ENCODE assay signal across 29 mouse cellular contexts in the genomic region with DNA sequence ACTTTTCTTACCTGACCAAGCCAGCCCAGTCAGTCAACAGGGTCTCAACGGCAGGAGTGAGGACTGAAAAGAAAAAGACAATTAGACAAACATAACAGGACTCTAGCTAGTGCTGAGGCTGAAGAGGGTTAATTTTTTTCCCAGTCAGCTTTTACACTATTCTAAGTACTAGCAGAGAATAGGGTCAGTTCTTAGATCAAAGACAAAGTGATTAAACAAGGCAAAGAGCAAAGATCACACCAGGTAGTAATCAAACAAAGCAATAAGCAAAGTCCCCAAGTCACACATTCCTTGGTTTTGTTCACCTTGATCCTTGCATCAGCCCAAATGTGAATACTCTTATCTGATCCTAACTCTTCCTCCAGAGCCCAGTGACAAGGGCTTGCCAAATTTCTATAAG.
DNase-seq lines count a peak whose midpoint lies in the region; ATAC-seq and TF ChIP-seq lines count a peak whose summit lies in the region.
"Had no signal": no experiment of that assay in that cellular context is flagged by ENCODE, and none has a peak within 500 bp of the region (broad histone marks: within the 10 kb centered on the region; RNA-seq: fewer than 3 reads in every experiment).

No protein-coding gene starts in this region.

- no peaks in the 10 kb centered on the region for H3K9me3 ChIP-seq in liver, embryonic 13.5 days (replicated peaks)
- no peaks in the 10 kb centered on the region for H3K9me3 ChIP-seq in liver, embryonic 16.5 days (replicated peaks; ENCODE audit: control insufficient read depth, low read length)
- no peaks in the 10 kb centered on the region for H3K9me3 ChIP-seq in midbrain, embryonic 16.5 days (replicated peaks; ENCODE audit: control insufficient read depth, low read length, poor library complexity, severe bottlenecking)
- H3K9me3 ChIP-seq in midbrain, embryonic 11.5 days (ENCODE audit: control insufficient read depth, low read length), result no peaks in the 10 kb centered on the region
- H3K9me3 ChIP-seq: embryonic facial prominence, embryonic 12.5 days; embryonic facial prominence, embryonic 15.5 days; G1E; heart, embryonic 12.5 days; heart, embryonic 15.5 days; hindbrain, embryonic 10.5 days; hindbrain, embryonic 13.5 days had no signal

- ATAC-seq in liver, embryonic 13.5 days (ENCODE audit: low read depth), result no peak
- peak; percentile 43; the same call in 1 of the 2 replicates for ATAC-seq in liver, embryonic 16.5 days (ENCODE audit: low read depth)
- ATAC-seq in midbrain, embryonic 16.5 days, result no peak
- ATAC-seq in midbrain, embryonic 11.5 days (ENCODE audit: low FRiP score), result no peak
- ATAC-seq: forebrain, embryonic 14.5 days; forebrain, postnatal 0 days; Patski had no signal

- TF ChIP-seq CTCF in liver, adult 2 months (IDR thresholded peaks at IDR 0.05; ENCODE audit: low read depth, low read length), result no peak

- no peaks in the 10 kb centered on the region for H3K79me2 ChIP-seq in liver, adult 2 months (ENCODE audit: control insufficient read depth, insufficient read depth, low read length)

- H3K4me2 ChIP-seq in liver, embryonic 13.5 days, result peak overlapping the region; percentile 37
- H3K4me2 ChIP-seq in liver, embryonic 16.5 days (ENCODE audit: low read depth, low read length), result 0 out of 2 replicates have a peak overlapping the region, but pooled peaks have one; percentile 8
- no peak overlapping the region for H3K4me2 ChIP-seq in midbrain, embryonic 16.5 days (ENCODE audit: low read length)
- H3K4me2 ChIP-seq in midbrain, embryonic 11.5 days, result no peak overlapping the region
- H3K4me2 ChIP-seq: embryonic facial prominence, embryonic 12.5 days; embryonic facial prominence, embryonic 15.5 days; heart, embryonic 12.5 days; heart, embryonic 15.5 days; hindbrain, embryonic 13.5 days had no signal

- TF ChIP-seq POLR2A in liver, adult 2 months (IDR thresholded peaks at IDR 0.05; ENCODE audit: extremely low read depth, insufficient read depth, low read length), result no peak

- H3K27ac ChIP-seq in liver, adult 2 months (replicated peaks; ENCODE audit: insufficient read depth, low read depth, low read length), result no peak overlapping the region; the same call in 1 of the 2 replicates
- H3K27ac ChIP-seq in liver, embryonic 13.5 days, result 0 out of 2 replicates have a peak overlapping the region, but pooled peaks have one; percentile 13
- no peak overlapping the region for H3K27ac ChIP-seq in liver, embryonic 16.5 days (ENCODE audit: low read length)
- no peak overlapping the region for H3K27ac ChIP-seq in midbrain, embryonic 16.5 days (ENCODE audit: low read length)
- H3K27ac ChIP-seq in midbrain, embryonic 11.5 days (ENCODE audit: low read depth, low read length), result no peak overlapping the region
- H3K27ac ChIP-seq: embryonic facial prominence, embryonic 12.5 days; embryonic facial prominence, embryonic 15.5 days; gastrocnemius, adult 2 months; heart, embryonic 15.5 days; hindbrain, embryonic 10.5 days; hindbrain, embryonic 13.5 days had no signal

- H3K4me3 ChIP-seq in liver, adult 2 months (ENCODE audit: insufficient read depth, low read depth, low read length), result 0 out of 2 replicates have a peak overlapping the region, but pooled peaks have one; percentile 16
- no peak overlapping the region for H3K4me3 ChIP-seq in liver, embryonic 13.5 days (replicated peaks)
- H3K4me3 ChIP-seq in liver, embryonic 16.5 days (ENCODE audit: low read depth, low read length), result no peak overlapping the region; the same call in 1 of the 2 replicates
- no peak overlapping the region for H3K4me3 ChIP-seq in midbrain, embryonic 16.5 days (ENCODE audit: low read depth, low read length)
- no peak overlapping the region for H3K4me3 ChIP-seq in midbrain, embryonic 11.5 days (ENCODE audit: low read depth, low read length)
- H3K4me3 ChIP-seq: embryonic facial prominence, embryonic 12.5 days; embryonic facial prominence, embryonic 15.5 days; gastrocnemius, adult 2 months; heart, embryonic 12.5 days; heart, embryonic 15.5 days; hindbrain, embryonic 10.5 days; hindbrain, embryonic 13.5 days had no signal

- peak; percentile 86 for DNase-seq in liver, adult 2 months (ENCODE audit: extremely low read depth, low read depth, low spot score)
- DNase-seq in liver, result no peak
- no peak for DNase-seq in liver, embryonic 13.5 days
- DNase-seq in midbrain, embryonic 11.5 days (ENCODE audit: low spot score, missing footprints), result no peak
- no peak for DNase-seq in testis, postnatal 10 days (ENCODE audit: low spot score)
- DNase-seq: adrenal gland, postnatal 10 days; adrenal gland, postnatal 36 days; B cell, adult 2 months; cerebellum, adult 18-20 months; cerebellum, adult 9-10 months; cerebellum, postnatal 14 days; forebrain, postnatal 0 days; gastrocnemius, adult 2 months; gastrocnemius, postnatal 25 days; heart, adult 18-20 months; heart, postnatal 10 days; heart, postnatal 36 days had no signal

- no peaks in the 10 kb centered on the region for H3K36me3 ChIP-seq in liver, adult 2 months (ENCODE audit: control insufficient read depth, insufficient read depth, low read length)
- no peaks in the 10 kb centered on the region for H3K36me3 ChIP-seq in liver, embryonic 13.5 days
- no peaks in the 10 kb centered on the region for H3K36me3 ChIP-seq in liver, embryonic 16.5 days (ENCODE audit: control insufficient read depth, insufficient read depth)
- no peaks in the 10 kb centered on the region for H3K36me3 ChIP-seq in midbrain, embryonic 16.5 days (ENCODE audit: control insufficient read depth, insufficient read depth, low read length)
- no peaks in the 10 kb centered on the region for H3K36me3 ChIP-seq in midbrain, embryonic 11.5 days (ENCODE audit: control insufficient read depth, insufficient read depth, low read length)
- H3K36me3 ChIP-seq: embryonic facial prominence, embryonic 12.5 days; embryonic facial prominence, embryonic 15.5 days; G1E; heart, embryonic 12.5 days; heart, embryonic 15.5 days; hindbrain, embryonic 10.5 days; hindbrain, embryonic 13.5 days had no signal

- H3K4me1 ChIP-seq in liver, adult 2 months (ENCODE audit: control insufficient read depth, insufficient read depth, low read length), result peaks cover 5% of the 10 kb centered on the region
- H3K4me1 ChIP-seq in liver, embryonic 13.5 days (replicated peaks), result no peaks in the 10 kb centered on the region
- no peaks in the 10 kb centered on the region for H3K4me1 ChIP-seq in liver, embryonic 16.5 days (ENCODE audit: control insufficient read depth, low read depth, low read length)
- H3K4me1 ChIP-seq in midbrain, embryonic 16.5 days (ENCODE audit: control insufficient read depth, insufficient read depth, low read length), result no peaks in the 10 kb centered on the region
- H3K4me1 ChIP-seq in midbrain, embryonic 11.5 days (ENCODE audit: control insufficient read depth, insufficient read depth, low read length), result no peaks in the 10 kb centered on the region
- H3K4me1 ChIP-seq: embryonic facial prominence, embryonic 12.5 days; embryonic facial prominence, embryonic 15.5 days; heart, embryonic 12.5 days; heart, embryonic 15.5 days; hindbrain, embryonic 10.5 days; hindbrain, embryonic 13.5 days had no signal

- no peak overlapping the region for H3K9ac ChIP-seq in liver, adult 2 months (ENCODE audit: low read depth, low read length)
- no peak overlapping the region for H3K9ac ChIP-seq in liver, embryonic 13.5 days
- H3K9ac ChIP-seq in liver, embryonic 16.5 days (ENCODE audit: low read depth, low read length), result no peak overlapping the region
- no peak overlapping the region for H3K9ac ChIP-seq in midbrain, embryonic 16.5 days (ENCODE audit: low read depth, low read length)
- no peak overlapping the region for H3K9ac ChIP-seq in midbrain, embryonic 11.5 days (ENCODE audit: low read length)
- H3K9ac ChIP-seq: embryonic facial prominence, embryonic 12.5 days; embryonic facial prominence, embryonic 15.5 days; forebrain, postnatal 0 days; heart, embryonic 12.5 days; heart, embryonic 15.5 days; hindbrain, embryonic 13.5 days had no signal

- WGBS in liver, adult 2 months, result 15% methylated on average over 1 of the region's 1 CpGs
- WGBS in liver, embryonic 13.5 days (ENCODE audit: insufficient replicate concordance), result 47% methylated on average over 1 of the region's 1 CpGs
- WGBS in liver, embryonic 16.5 days (ENCODE audit: insufficient replicate concordance), result 37% methylated on average over 1 of the region's 1 CpGs
- 57% methylated on average over 1 of the region's 1 CpGs for WGBS in midbrain, embryonic 16.5 days
- WGBS in midbrain, embryonic 11.5 days, result 66% methylated on average over 1 of the region's 1 CpGs

- H3K27me3 ChIP-seq in liver, adult 2 months (ENCODE audit: control insufficient read depth, insufficient read depth, low read length), result no peaks in the 10 kb centered on the region
- no peaks in the 10 kb centered on the region for H3K27me3 ChIP-seq in liver, embryonic 13.5 days
- H3K27me3 ChIP-seq in liver, embryonic 16.5 days (ENCODE audit: control insufficient read depth, insufficient read depth, low read depth, low read length), result no peaks in the 10 kb centered on the region
- H3K27me3 ChIP-seq in midbrain, embryonic 16.5 days (ENCODE audit: control insufficient read depth, insufficient read depth, low read depth, low read length), result no peaks in the 10 kb centered on the region
- H3K27me3 ChIP-seq in midbrain, embryonic 11.5 days (ENCODE audit: control insufficient read depth, insufficient read depth, low read length), result no peaks in the 10 kb centered on the region
- H3K27me3 ChIP-seq: CH12.LX; embryonic facial prominence, embryonic 12.5 days; embryonic facial prominence, embryonic 15.5 days; heart, embryonic 12.5 days; heart, embryonic 15.5 days; hindbrain, embryonic 13.5 days; Patski had no signal

Comparison
In these comparisons a context has a peak if more than half of its experiments do, and no peak if none do; other contexts are left out.
1. H3K4me2 ChIP-seq: peak in liver, embryonic 13.5 days (single experiment) and liver, embryonic 16.5 days (single experiment); none in midbrain, embryonic 16.5 days (single experiment) and midbrain, embryonic 11.5 days (single experiment).